Mouse (Mus musculus): ENCODE measurements around the gene Fam71b.

- no peak for TF ChIP-seq CTCF (IDR thresholded peaks at IDR 0.05; ENCODE audit: extremely low read depth, insufficient read depth, low read length)
- no peak for TF ChIP-seq POLR2A (IDR thresholded peaks at IDR 0.05; ENCODE audit: extremely low read depth, insufficient read depth, low read length)
These were observed 9.8 kb upstream of the Fam71b start for GRCm38 (mm10) chr11:46386556-46386955.

Data from cortical plate, adult 2 months (tissue).